Mouse (Mus musculus): ENCODE measurements at regions not wholly inside any gene's neighbourhood (a gene's known extent, or its start where the extent isn't known, plus 50 kb on each side); places are given as distances from the start of the nearest gene placed in this dataset.

DNA sequence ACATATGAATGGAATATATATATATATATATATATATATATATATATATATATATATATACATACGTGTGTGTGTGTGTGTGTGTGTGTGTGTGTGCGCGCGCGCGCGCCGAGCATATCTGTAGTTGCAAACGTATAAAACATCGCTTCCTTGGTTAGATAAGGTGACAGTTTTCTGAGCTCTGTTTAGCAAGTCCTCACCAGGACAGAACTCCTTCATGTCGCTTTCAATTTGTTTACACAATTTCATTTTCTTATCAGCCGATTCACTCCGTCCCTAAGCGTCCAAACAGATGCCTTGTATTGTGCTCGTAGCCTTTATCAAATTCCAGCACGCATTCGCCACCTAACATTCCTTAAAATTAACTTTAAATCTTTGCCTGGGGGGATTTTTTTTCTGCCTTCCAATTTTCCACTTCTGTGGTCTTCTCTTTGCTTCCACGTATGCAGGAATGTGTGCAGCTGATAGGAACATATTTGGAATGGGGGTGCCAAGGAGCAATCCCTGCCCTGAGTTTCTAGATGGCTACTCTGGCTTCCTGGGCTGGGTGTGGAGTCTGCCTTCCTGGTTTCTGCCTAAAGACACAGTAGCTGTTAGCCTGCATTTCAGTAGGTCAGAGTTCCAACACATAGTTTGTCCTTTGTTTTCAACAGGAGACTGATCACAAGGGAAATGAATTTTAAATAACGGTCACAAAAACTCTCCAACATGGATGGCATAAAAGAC is 575.7 kb downstream of the Robo2 start:
- H3K4me1 ChIP-seq (ENCODE audit: control insufficient read depth in 2 of 2, insufficient read depth in 2 of 2, low read length in 2 of 2, poor library complexity in 1 of 2) = no peaks in the 10 kb centered on the region
- no peaks in the 10 kb centered on the region for H3K36me3 ChIP-seq (ENCODE audit: control insufficient read depth, insufficient read depth, low read length, poor library complexity, severe bottlenecking)
- TF ChIP-seq HCFC1 (IDR thresholded peaks at IDR 0.05; ENCODE audit: borderline replicate concordance, insufficient read depth, low read length) = no peak
- TF ChIP-seq ZC3H11A (IDR thresholded peaks at IDR 0.05; ENCODE audit: borderline replicate concordance, low read depth, low read length) = no peak
- no peak overlapping the region for H3K4me3 ChIP-seq (ENCODE audit: insufficient read depth in 1 of 2, low read depth in 1 of 2, low read length in 2 of 2, poor library complexity in 1 of 2, severe bottlenecking in 1 of 2)
- no peak overlapping the region for H3K27ac ChIP-seq (ENCODE audit: insufficient read depth, low read depth, low read length, poor library complexity, severe bottlenecking)
- in situ Hi-C loops (cut with MboI; ENCODE audit: low sequenced_read_pairs in 2 of 2, unreplicated experiment in 2 of 2) = no loop called here
- H3K9me3 ChIP-seq (ENCODE audit: control insufficient read depth, insufficient read depth, low read depth, low read length) = no peaks in the 10 kb centered on the region
- no peak overlapping the region for H3K9ac ChIP-seq (ENCODE audit: insufficient read depth, low read depth, low read length, poor library complexity, severe bottlenecking)
- DNase-seq (ENCODE audit: low read depth, low spot score) = no peak

- no peak for DNase-seq (ENCODE audit: low read depth, low spot score)
- Histone ChIP-seq H3K4me3 (ENCODE audit: insufficient read depth in 1 of 2, low read depth in 1 of 2, low read length in 2 of 2, poor library complexity in 1 of 2, severe bottlenecking in 1 of 2) (no peak overlapping the region), H3K9me3 (ENCODE audit: control insufficient read depth, insufficient read depth, low read depth, low read length) (no peaks in the 10 kb centered on the region), H3K4me1 (ENCODE audit: control insufficient read depth in 2 of 2, insufficient read depth in 2 of 2, low read length in 2 of 2, poor library complexity in 1 of 2) (no peaks in the 10 kb centered on the region), H3K27ac (ENCODE audit: insufficient read depth, low read depth, low read length, poor library complexity, severe bottlenecking) (no peak overlapping the region), H3K36me3 (ENCODE audit: control insufficient read depth, insufficient read depth, low read length, poor library complexity, severe bottlenecking) (no peaks in the 10 kb centered on the region), H3K9ac (ENCODE audit: insufficient read depth, low read depth, low read length, poor library complexity, severe bottlenecking) (no peak overlapping the region)
- in situ Hi-C loops (cut with MboI; ENCODE audit: low sequenced_read_pairs in 2 of 2, unreplicated experiment in 2 of 2) = no loop called here
- TF ChIP-seq CHD2 (IDR thresholded peaks at IDR 0.05; ENCODE audit: low read depth, low read length) = no peak
- no peak for TF ChIP-seq ZC3H11A (IDR thresholded peaks at IDR 0.05; ENCODE audit: borderline replicate concordance, low read depth, low read length)
- no peak for TF ChIP-seq ZNF384 (IDR thresholded peaks at IDR 0.05; ENCODE audit: low read depth, low read length)
- no peak for TF ChIP-seq HCFC1 (IDR thresholded peaks at IDR 0.05; ENCODE audit: borderline replicate concordance, insufficient read depth, low read length)
- TF ChIP-seq MAFK (IDR thresholded peaks at IDR 0.05; ENCODE audit: insufficient read depth, low read depth, low read length) = no peak
Measured at GRCm38 (mm10) chr16:73821387-73822338, 590.0 kb downstream of the Robo2 start.

- Histone ChIP-seq H3K36me3 (ENCODE audit: control insufficient read depth, insufficient read depth, low read length, poor library complexity, severe bottlenecking) (no peaks in the 10 kb centered on the region), H3K9ac (ENCODE audit: insufficient read depth, low read depth, low read length, poor library complexity, severe bottlenecking) (no peak overlapping the region), H3K4me1 (ENCODE audit: control insufficient read depth in 2 of 2, insufficient read depth in 2 of 2, low read length in 2 of 2, poor library complexity in 1 of 2) (no peaks in the 10 kb centered on the region), H3K4me3 (ENCODE audit: insufficient read depth in 1 of 2, low read depth in 1 of 2, low read length in 2 of 2, poor library complexity in 1 of 2, severe bottlenecking in 1 of 2) (no peak overlapping the region), H3K9me3 (ENCODE audit: control insufficient read depth, insufficient read depth, low read depth, low read length) (no peaks in the 10 kb centered on the region), H3K27ac (ENCODE audit: insufficient read depth, low read depth, low read length, poor library complexity, severe bottlenecking) (no peak overlapping the region)
- no peak for TF ChIP-seq CHD2 (IDR thresholded peaks at IDR 0.05; ENCODE audit: low read depth, low read length)
- TF ChIP-seq ZC3H11A (IDR thresholded peaks at IDR 0.05; ENCODE audit: borderline replicate concordance, low read depth, low read length) = no peak
- TF ChIP-seq ZNF384 (IDR thresholded peaks at IDR 0.05; ENCODE audit: low read depth, low read length) = no peak
- TF ChIP-seq MAFK (IDR thresholded peaks at IDR 0.05; ENCODE audit: insufficient read depth, low read depth, low read length) = no peak
- TF ChIP-seq HCFC1 (IDR thresholded peaks at IDR 0.05; ENCODE audit: borderline replicate concordance, insufficient read depth, low read length) = no peak
- in situ Hi-C loops (cut with MboI; ENCODE audit: low sequenced_read_pairs in 2 of 2, unreplicated experiment in 2 of 2) = no loop called here
- no peak for DNase-seq (ENCODE audit: low read depth, low spot score)
Measured at GRCm38 (mm10) chr16:73804572-73804971, 607.1 kb downstream of the Robo2 start.

- TF ChIP-seq ZNF384 (IDR thresholded peaks at IDR 0.05; ENCODE audit: low read depth, low read length) (no peak), HCFC1 (IDR thresholded peaks at IDR 0.05; ENCODE audit: borderline replicate concordance, insufficient read depth, low read length) (no peak), ZC3H11A (IDR thresholded peaks at IDR 0.05; ENCODE audit: borderline replicate concordance, low read depth, low read length) (no peak), MAFK (IDR thresholded peaks at IDR 0.05; ENCODE audit: insufficient read depth, low read depth, low read length) (no peak)
- in situ Hi-C loops (cut with MboI; ENCODE audit: low sequenced_read_pairs in 2 of 2, unreplicated experiment in 2 of 2) = no loop called here
- no peak overlapping the region for H3K27ac ChIP-seq (ENCODE audit: insufficient read depth, low read depth, low read length, poor library complexity, severe bottlenecking)
- H3K36me3 ChIP-seq (ENCODE audit: control insufficient read depth, insufficient read depth, low read length, poor library complexity, severe bottlenecking) = no peaks in the 10 kb centered on the region
- no peak overlapping the region for H3K9ac ChIP-seq (ENCODE audit: insufficient read depth, low read depth, low read length, poor library complexity, severe bottlenecking)
- no peaks in the 10 kb centered on the region for H3K4me1 ChIP-seq (ENCODE audit: control insufficient read depth in 2 of 2, insufficient read depth in 2 of 2, low read length in 2 of 2, poor library complexity in 1 of 2)
- H3K9me3 ChIP-seq (ENCODE audit: control insufficient read depth, insufficient read depth, low read depth, low read length) = no peaks in the 10 kb centered on the region
- H3K4me3 ChIP-seq (ENCODE audit: insufficient read depth in 1 of 2, low read depth in 1 of 2, low read length in 2 of 2, poor library complexity in 1 of 2, severe bottlenecking in 1 of 2) = no peak overlapping the region
- no peak for DNase-seq (ENCODE audit: low read depth, low spot score)
Measured at GRCm38 (mm10) chr16:73796528-73797171, 615.0 kb downstream of the Robo2 start.

Measured in ES-E14 (cell line).